Mouse (Mus musculus) heart, embryonic 11.5 days (tissue): ENCODE measurements around the gene A930004D18Rik. TPM values are rescaled to one million over a fixed set of nuclear protein-coding genes. Genes with fewer than 3 reads are reported as not detected.
A peak's percentile ranks its signal among the peaks of the same experiment; 100 is the strongest.

Source experiments
- ATAC-seq: fragments of 200-750 bp; cut with Nextera tagmentation; replicated peaks from 2 replicates; pipeline ENCODE4 v1.8.0; 2017; ENCODE audit warnings: moderate library complexity; ENCODE audit not compliant: insufficient number of reproducible peaks, low FRiP score, low TSS enrichment
- H3K27ac ChIP-seq: fragments of 300-500 bp; sonication (generic); 2 replicates; pipeline ENCODE4 v1.5.1; 2014; ENCODE audit warnings: mild to moderate bottlenecking, low read depth, low read length
- H3K27me3 ChIP-seq: fragments of 300-500 bp; sonication (generic); 2 replicates; pipeline ENCODE4 v1.6.1; 2014; ENCODE audit warnings: mild to moderate bottlenecking, low read length, mixed read lengths; ENCODE audit not compliant: control insufficient read depth, insufficient read depth
- H3K36me3 ChIP-seq: fragments of 300-500 bp; sonication (generic); 2 replicates; pipeline ENCODE4 v1.6.1; 2014; ENCODE audit warnings: mild to moderate bottlenecking, low read length, moderate library complexity, mixed read lengths; ENCODE audit not compliant: control insufficient read depth, insufficient read depth
- H3K4me1 ChIP-seq: fragments of 300-500 bp; sonication (generic); 2 replicates; pipeline ENCODE4 v1.6.1; 2014; ENCODE audit warnings: low read length; ENCODE audit not compliant: control insufficient read depth, insufficient read depth
- H3K4me2 ChIP-seq: fragments of 300-500 bp; sonication (generic); 2 replicates; pipeline ENCODE4 v1.6.1; 2014; ENCODE audit warnings: mild to moderate bottlenecking, moderate library complexity
- H3K4me3 ChIP-seq: fragments of 300-500 bp; sonication (generic); 2 replicates; pipeline ENCODE4 v1.5.1; 2014; ENCODE audit warnings: low read depth, low read length
- H3K9ac ChIP-seq: fragments of 300-500 bp; sonication (generic); 2 replicates; pipeline ENCODE4 v1.6.1; 2014; ENCODE audit warnings: mild to moderate bottlenecking, low read depth, low read length, moderate library complexity
- H3K9me3 ChIP-seq: fragments of 300-500 bp; sonication (generic); replicated peaks from 2 replicates; pipeline ENCODE4 v1.6.1; 2016; ENCODE audit warnings: low read length; ENCODE audit not compliant: control insufficient read depth
- WGBS: fragments of 180-500 bp; shearing (Covaris S2); extraction: QIAGEN DNeasy Blood & Tissue Kit; methylation state at CpG from one replicate; pipeline ENCODE4 v1.1.7; 2014; ENCODE audit not compliant: insufficient replicate concordance; 5-methylcytosine and 5-hydroxymethylcytosine counted together
- polyA plus RNA-seq: library from polyadenylated mRNA; unstranded; fragments of >200 nt; fragmentation: Nextera tagmentation; extraction: Ambion mirVana; gene quantifications from 2 replicates; pipeline ENCODE4 v1.2.1, GENCODE M21; 2014

Gene A930004D18Rik
- polyA plus RNA-seq, 1 experiment from 2014 or later, result 7.1 TPM

DNA sequence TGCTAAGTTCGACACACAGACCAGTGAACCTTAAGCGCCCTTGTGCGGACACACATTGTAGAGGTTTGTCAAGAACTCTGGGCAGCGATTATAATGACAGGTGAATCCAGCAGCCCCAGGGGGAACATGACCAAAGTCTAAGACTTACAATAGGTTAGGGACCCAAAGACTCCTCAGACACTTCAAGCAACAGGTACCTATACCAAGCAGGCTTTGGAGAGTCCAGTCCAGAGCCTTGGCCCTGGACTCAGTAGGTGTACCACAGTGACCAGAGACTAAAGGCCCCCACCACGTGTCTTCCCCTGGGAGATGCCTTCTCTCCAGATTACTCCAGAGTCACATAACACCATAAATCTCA is 5.0 kb downstream of the A930004D18Rik start:
- 46% methylated on average over 5 of the region's 5 CpGs for WGBS
- Histone ChIP-seq H3K4me1 (peaks cover 31% of the 10 kb centered on the region), H3K4me3 (peak overlapping the region; percentile 44; the same call in 1 of the 2 replicates), H3K27me3 (no peaks in the 10 kb centered on the region), H3K9ac (peak overlapping the region; percentile 94; the same call in 1 of the 2 replicates), H3K36me3 (no peaks in the 10 kb centered on the region), H3K9me3 (no peaks in the 10 kb centered on the region), H3K4me2 (peak overlapping the region; percentile 88), H3K27ac (0 out of 2 replicates have a peak overlapping the region, but pooled peaks have one; percentile 57)
- ATAC-seq, result no peak

DNA sequence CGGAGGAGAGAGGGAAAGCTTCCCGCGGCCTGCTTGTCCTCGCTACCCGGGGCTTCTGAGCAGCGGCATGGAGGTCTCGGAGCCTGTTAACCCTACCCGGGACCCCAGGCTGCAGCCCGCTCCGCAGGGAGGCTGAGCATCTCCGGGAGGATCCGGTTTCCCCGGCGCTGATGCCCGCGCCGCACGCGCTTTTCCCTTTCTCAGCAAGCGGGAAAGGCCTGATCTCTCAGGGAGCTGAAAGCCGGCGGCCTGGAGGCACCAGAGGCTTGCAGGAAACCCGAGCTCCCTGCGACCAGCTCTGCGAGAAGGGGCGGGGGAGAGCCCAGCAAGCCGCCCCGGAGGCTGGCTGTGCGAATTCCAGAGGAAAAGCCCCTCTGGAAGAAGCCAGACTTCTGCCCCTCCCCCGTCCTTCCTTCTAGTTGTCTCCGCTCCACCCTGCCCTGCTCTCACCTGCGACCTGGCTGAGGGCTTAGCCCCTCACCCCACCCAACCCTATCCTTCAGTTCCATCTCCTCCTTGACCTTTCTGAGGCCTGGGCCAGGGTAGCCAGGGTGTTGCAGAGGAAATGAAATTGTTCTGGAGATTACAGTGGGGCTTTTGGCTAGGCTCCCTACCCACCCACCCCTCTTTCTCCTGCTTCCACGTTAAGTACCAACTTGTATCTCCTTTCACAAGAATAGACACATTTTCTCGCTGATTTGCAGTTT is 5.6 kb downstream of the A930004D18Rik start:
- H3K4me2 ChIP-seq, result peak overlapping the region; percentile 88
- H3K27ac ChIP-seq, result 0 out of 2 replicates have a peak overlapping the region, but pooled peaks have one; percentile 57
- ATAC-seq, result no peak
- H3K9ac ChIP-seq, result peak overlapping the region; percentile 94
- 3% methylated on average over 34 of the region's 34 CpGs for WGBS
- no peaks in the 10 kb centered on the region for H3K36me3 ChIP-seq
- H3K9me3 ChIP-seq, result no peaks in the 10 kb centered on the region
- H3K4me3 ChIP-seq, result peak overlapping the region; percentile 44
- no peaks in the 10 kb centered on the region for H3K27me3 ChIP-seq
- peaks cover 30% of the 10 kb centered on the region for H3K4me1 ChIP-seq

DNA sequence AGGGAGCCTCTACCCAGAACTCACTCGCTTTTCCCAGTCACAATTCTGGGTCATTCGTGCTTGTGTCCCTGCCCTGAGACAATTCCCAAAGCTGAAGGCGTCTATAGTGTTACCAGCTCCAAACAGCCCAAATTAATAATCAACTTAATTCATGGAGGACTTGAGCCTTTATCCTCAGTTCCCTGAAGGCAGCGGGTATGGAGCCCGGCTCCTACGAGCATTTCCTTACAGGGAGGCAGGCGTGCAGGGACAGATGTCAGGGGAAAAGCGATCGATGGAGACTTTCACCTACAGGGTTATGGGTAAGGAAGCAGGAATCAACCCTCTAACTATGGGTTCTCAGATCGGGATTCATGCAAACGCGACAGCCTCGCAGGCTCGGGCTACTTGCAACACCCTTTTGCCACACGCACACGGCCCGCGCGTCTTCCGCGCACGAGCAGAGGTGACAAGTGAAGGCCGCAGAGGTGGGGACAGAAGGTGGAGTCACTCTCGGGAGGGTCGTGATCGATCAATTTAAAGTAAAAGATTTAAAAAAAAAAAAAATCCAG is 6.2 kb downstream of the A930004D18Rik start:
- Histone ChIP-seq H3K27ac (0 out of 2 replicates have a peak overlapping the region, but pooled peaks have one; percentile 57), H3K36me3 (no peaks in the 10 kb centered on the region), H3K9me3 (no peaks in the 10 kb centered on the region), H3K4me2 (peak overlapping the region; percentile 88), H3K4me1 (peaks cover 34% of the 10 kb centered on the region), H3K4me3 (peak overlapping the region; percentile 44), H3K9ac (peak overlapping the region; percentile 94), H3K27me3 (no peaks in the 10 kb centered on the region)
- 3% methylated on average over 26 of the region's 26 CpGs for WGBS
- no peak for ATAC-seq

DNA sequence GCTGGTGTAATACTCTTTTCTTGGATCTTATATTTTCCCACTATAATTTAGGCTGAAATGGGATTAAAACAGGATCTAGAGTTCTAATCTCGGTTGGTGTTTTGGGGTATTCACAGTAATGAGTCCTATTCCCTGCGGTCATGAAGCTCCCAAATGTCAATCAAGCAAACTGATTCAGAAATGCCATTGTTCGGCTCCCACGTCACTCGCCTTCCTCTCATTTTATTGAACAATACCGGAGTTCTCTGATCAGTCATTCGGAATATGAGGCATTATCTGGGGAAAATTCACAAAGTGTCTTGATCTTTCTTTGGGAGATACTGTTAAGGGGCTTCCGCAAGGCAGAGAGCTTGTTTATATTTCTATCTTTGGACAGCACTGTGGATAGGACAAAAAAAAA is 7.0 kb downstream of the A930004D18Rik start:
- Histone ChIP-seq H3K4me1 (peaks cover 34% of the 10 kb centered on the region), H3K27me3 (no peaks in the 10 kb centered on the region), H3K36me3 (no peaks in the 10 kb centered on the region), H3K4me3 (peak overlapping the region; percentile 8; the same call in 1 of the 2 replicates), H3K4me2 (peak overlapping the region; percentile 88), H3K9ac (peak overlapping the region; percentile 94), H3K9me3 (no peaks in the 10 kb centered on the region), H3K27ac (no peak overlapping the region)
- no peak for ATAC-seq
- WGBS, result 31% methylated on average over 8 of the region's 8 CpGs

DNA sequence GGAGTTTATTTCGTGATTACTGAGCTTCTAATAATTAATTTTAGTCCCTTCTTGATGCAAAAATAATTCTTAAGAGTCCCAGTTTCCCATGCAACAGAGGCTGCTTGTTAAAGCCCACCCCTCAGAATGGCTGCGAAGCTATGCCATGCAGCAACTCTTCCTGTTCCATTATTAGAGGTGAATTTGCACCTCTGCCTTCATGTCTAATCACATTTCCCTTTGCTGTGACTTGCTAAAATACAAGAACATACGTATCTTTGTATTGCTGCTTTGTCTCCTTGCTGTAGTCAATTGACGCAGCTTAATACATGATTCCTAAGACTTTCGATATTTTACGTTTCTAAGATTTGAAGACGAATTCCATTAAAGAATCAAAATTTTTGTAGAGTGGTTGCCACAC is 7.9 kb downstream of the A930004D18Rik start:
- WGBS, result 77% methylated on average over 7 of the region's 7 CpGs
- peaks cover 34% of the 10 kb centered on the region for H3K4me1 ChIP-seq
- no peak overlapping the region for H3K27ac ChIP-seq
- H3K36me3 ChIP-seq, result no peaks in the 10 kb centered on the region
- no peak overlapping the region for H3K4me3 ChIP-seq
- H3K4me2 ChIP-seq, result peak overlapping the region; percentile 29
- no peak overlapping the region for H3K9ac ChIP-seq
- ATAC-seq, result no peak
- no peaks in the 10 kb centered on the region for H3K27me3 ChIP-seq
- no peaks in the 10 kb centered on the region for H3K9me3 ChIP-seq

DNA sequence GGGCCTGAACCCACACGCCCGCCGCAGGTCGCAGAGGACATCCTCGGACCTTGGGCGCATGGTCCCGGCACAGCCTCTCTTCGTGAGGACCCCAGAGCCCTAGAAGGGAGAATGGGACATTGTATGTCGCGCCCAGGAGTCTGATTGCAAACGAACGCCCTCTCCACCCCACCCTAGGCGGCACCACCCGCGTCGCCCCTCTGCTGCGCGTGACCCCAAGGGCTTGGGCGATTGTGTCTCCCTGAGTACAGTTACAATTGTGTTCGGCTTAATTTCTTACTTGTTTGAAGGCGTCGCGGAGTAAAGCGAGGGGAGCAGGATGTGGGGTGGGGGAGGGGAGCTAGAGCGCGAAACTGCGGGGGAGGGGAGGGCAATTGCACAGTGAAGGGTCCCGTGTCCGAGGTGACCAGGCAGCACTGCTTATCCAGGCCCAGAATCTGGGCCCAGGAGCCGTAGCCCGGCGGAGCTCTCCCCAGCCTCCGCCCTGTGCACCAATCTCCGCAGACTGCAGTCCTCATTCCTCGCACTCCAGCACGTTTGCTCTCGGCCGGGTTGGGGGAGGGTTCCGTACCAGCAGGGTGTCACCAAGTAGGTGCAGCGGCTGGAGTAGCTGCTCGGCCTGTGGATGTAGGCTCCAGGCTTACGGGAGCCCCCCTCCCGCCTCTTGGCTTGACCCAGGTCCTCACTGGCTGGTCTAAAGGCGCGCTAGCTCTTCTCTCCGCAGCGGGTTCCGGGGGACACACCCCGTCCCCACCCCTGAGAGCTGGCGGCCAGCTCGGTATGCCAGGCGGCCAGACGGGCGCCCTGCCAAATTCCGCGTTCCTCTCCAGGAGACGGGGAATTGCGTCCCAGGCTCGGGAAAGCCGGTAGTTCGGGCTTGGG is 9.2 kb downstream of the A930004D18Rik start:
- peak; percentile 71 for ATAC-seq
- Histone ChIP-seq H3K9me3 (no peaks in the 10 kb centered on the region), H3K4me3 (peak overlapping the region; percentile 73), H3K4me1 (peaks cover 29% of the 10 kb centered on the region), H3K27me3 (no peaks in the 10 kb centered on the region), H3K27ac (peak overlapping the region; percentile 100), H3K9ac (peak overlapping the region; percentile 98), H3K4me2 (peak overlapping the region; percentile 98), H3K36me3 (no peaks in the 10 kb centered on the region)
- under 1% methylated on average over 61 of the region's 61 CpGs for WGBS

DNA sequence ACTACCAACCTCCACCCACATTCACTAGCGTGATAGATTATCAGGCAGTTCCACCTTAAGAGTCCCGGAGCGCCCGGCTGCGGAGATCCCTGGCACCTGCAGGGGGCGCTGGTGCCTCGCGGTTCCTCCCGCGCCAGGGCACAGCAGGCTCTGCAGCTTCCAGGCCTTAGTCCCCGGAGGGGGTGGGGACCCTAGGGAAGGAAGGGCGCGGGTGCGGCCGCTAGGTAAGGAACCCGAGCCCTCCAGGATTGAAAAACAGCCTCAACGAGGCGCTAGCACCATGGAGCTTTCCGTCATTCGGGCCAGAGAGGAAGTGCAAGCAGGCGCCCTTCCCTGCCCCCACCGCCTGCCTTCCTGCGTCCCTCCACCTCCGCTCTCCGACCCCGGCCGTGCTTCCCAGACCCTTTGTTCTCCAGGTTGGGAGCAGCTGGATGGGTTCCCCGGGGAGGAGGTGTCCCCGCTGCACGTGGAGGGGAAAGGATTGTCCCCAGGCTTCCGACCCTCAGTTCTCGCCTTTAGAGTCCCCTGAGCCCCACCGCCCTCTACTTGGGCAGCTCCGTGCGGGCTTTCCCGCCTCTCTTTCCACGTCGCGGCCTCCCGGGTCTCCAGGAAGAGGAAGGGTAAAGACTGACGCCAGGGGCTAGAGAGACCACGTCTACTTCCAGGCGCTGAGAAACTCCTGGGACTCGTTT is 9.9 kb downstream of the A930004D18Rik start:
- no peaks in the 10 kb centered on the region for H3K27me3 ChIP-seq
- peak overlapping the region; percentile 73 for H3K4me3 ChIP-seq
- H3K4me1 ChIP-seq, result peaks cover 21% of the 10 kb centered on the region
- peak overlapping the region; percentile 98 for H3K4me2 ChIP-seq
- peak overlapping the region; percentile 98 for H3K9ac ChIP-seq
- no peaks in the 10 kb centered on the region for H3K36me3 ChIP-seq
- peak; percentile 86 for ATAC-seq
- H3K27ac ChIP-seq, result peak overlapping the region; percentile 100
- no peaks in the 10 kb centered on the region for H3K9me3 ChIP-seq
- WGBS, result under 1% methylated on average over 44 of the region's 44 CpGs
